8 mouse cellular contexts compared by ENCODE assay signal in the genomic region with DNA sequence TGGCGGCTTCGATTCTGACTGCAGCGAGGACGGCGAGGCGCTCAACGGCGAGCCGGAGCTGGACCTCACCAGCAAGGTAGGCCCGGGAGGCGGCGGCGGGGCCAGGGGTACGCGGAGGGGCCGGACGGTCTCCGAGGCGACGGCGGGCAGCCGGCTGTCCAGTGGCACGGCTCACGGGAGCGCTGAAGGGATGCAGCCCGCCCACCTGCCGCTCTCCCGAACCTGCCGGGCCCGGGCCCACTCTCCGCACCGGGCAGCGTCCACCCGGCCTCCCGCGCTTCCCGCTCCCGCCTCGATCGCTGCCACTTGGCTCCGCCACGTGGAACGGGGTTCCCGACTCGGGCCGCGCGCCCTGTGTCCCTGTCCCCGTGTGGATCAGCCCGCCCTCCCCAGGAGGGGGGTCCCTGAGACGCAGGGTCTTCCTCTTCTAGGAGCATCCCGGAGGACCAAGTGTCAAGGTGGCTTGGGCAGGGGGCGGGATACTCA. TPM values are rescaled to one million over a fixed set of nuclear protein-coding genes. Genes with fewer than 3 reads are reported as not detected.
A peak's percentile ranks its signal among the peaks of the same experiment; 100 is the strongest.
DNase-seq lines count a peak whose midpoint lies in the region; ATAC-seq and TF ChIP-seq lines count a peak whose summit lies in the region.

No protein-coding gene starts in this region.

- H3K4me1 ChIP-seq in kidney, embryonic 14.5 days (ENCODE audit: control insufficient read depth, insufficient read depth, low read length): peaks cover 24% of the 10 kb centered on the region
- peaks cover 72% of the 10 kb centered on the region for H3K4me1 ChIP-seq in G1E (ENCODE audit: insufficient read depth, low read depth, low read length)
- no peaks in the 10 kb centered on the region; the same call in none of the 2 replicates for H3K4me1 ChIP-seq in embryonic fibroblast, embryonic 13.5 days (ENCODE audit: control insufficient read depth, insufficient read depth, low read length)
- H3K4me1 ChIP-seq in hindbrain, embryonic 11.5 days (replicated peaks; ENCODE audit: control insufficient read depth, insufficient read depth, low read length): peaks cover 4% of the 10 kb centered on the region; the same call in 1 of the 2 replicates
- H3K4me1 ChIP-seq in lung, embryonic 14.5 days (ENCODE audit: insufficient read depth): peaks cover 16% of the 10 kb centered on the region; the same call in 1 of the 2 replicates
- peaks cover 28% of the 10 kb centered on the region for H3K4me1 ChIP-seq in stomach, embryonic 14.5 days (ENCODE audit: control insufficient read depth, insufficient read depth, low read length)

- H3K27me3 ChIP-seq in kidney, embryonic 14.5 days (ENCODE audit: control insufficient read depth, insufficient read depth, low read length): no peaks in the 10 kb centered on the region
- no peaks in the 10 kb centered on the region for H3K27me3 ChIP-seq in G1E (ENCODE audit: insufficient read depth, low read length)
- no peaks in the 10 kb centered on the region for H3K27me3 ChIP-seq in hindbrain, embryonic 11.5 days (ENCODE audit: control insufficient read depth, insufficient read depth, low read length)
- no peaks in the 10 kb centered on the region for H3K27me3 ChIP-seq in lung, embryonic 14.5 days (ENCODE audit: insufficient read depth, low read length)
- no peaks in the 10 kb centered on the region for H3K27me3 ChIP-seq in stomach, embryonic 14.5 days (ENCODE audit: control insufficient read depth, insufficient read depth, low read length)

- H3K4me3 ChIP-seq in kidney, embryonic 14.5 days (ENCODE audit: low read length): peak overlapping the region; percentile 78
- peak overlapping the region; percentile 96 for H3K4me3 ChIP-seq in G1E (ENCODE audit: low read depth, low read length)
- peak overlapping the region; percentile 84 for H3K4me3 ChIP-seq in embryonic fibroblast, embryonic 13.5 days (ENCODE audit: insufficient read depth, low read length)
- H3K4me3 ChIP-seq in hindbrain, embryonic 11.5 days (ENCODE audit: low read depth, low read length): peak overlapping the region; percentile 76
- peak overlapping the region; percentile 92 for H3K4me3 ChIP-seq in lung, embryonic 14.5 days (ENCODE audit: low read depth, low read length)
- peak overlapping the region; percentile 87 for H3K4me3 ChIP-seq in stomach, embryonic 14.5 days (ENCODE audit: low read depth, low read length)

- no peaks in the 10 kb centered on the region for H3K9me3 ChIP-seq in kidney, embryonic 14.5 days (ENCODE audit: control insufficient read depth, low read length)
- no peaks in the 10 kb centered on the region for H3K9me3 ChIP-seq in G1E (replicated peaks)
- H3K9me3 ChIP-seq in hindbrain, embryonic 11.5 days (ENCODE audit: control insufficient read depth, low read length): no peaks in the 10 kb centered on the region
- H3K9me3 ChIP-seq in lung, embryonic 14.5 days (ENCODE audit: low read depth, low read length): no peaks in the 10 kb centered on the region
- H3K9me3 ChIP-seq in stomach, embryonic 14.5 days (ENCODE audit: control insufficient read depth, low read depth, low read length): no peaks in the 10 kb centered on the region

- peak overlapping the region; percentile 44; the same call in 1 of the 2 replicates for H3K27ac ChIP-seq in kidney, embryonic 14.5 days (ENCODE audit: low read depth, low read length)
- H3K27ac ChIP-seq in embryonic fibroblast, embryonic 13.5 days (ENCODE audit: insufficient read depth, low read length): no peak overlapping the region
- peak overlapping the region; percentile 83 for H3K27ac ChIP-seq in hindbrain, embryonic 11.5 days (ENCODE audit: low read depth, low read length)
- peak overlapping the region; percentile 67 for H3K27ac ChIP-seq in lung, embryonic 14.5 days (ENCODE audit: low read depth)
- H3K27ac ChIP-seq in stomach, embryonic 14.5 days (ENCODE audit: low read length): peak overlapping the region; percentile 72; the same call in 1 of the 2 replicates

- TF ChIP-seq CTCF in G1E (IDR thresholded peaks at IDR 0.05; ENCODE audit: low read depth, low read length): no peak
- no peak for TF ChIP-seq CTCF in embryonic fibroblast, embryonic 13.5 days (IDR thresholded peaks at IDR 0.05; ENCODE audit: borderline replicate concordance, insufficient read depth, low read length)
- no peak for TF ChIP-seq CTCF in lung, embryonic 14.5 days (IDR thresholded peaks at IDR 0.05; ENCODE audit: low read depth)

- peak; percentile 12; the same call in 1 of the 2 replicates for ATAC-seq in kidney, embryonic 14.5 days (ENCODE audit: low FRiP score, low TSS enrichment)
- ATAC-seq in G1E (ENCODE audit: extremely low read depth, insufficient number of reproducible peaks, low FRiP score, poor library complexity, severe bottlenecking): no peak
- ATAC-seq in hindbrain, embryonic 11.5 days (ENCODE audit: low FRiP score): peak; percentile 34
- peak; percentile 18 for ATAC-seq in lung, embryonic 14.5 days (ENCODE audit: insufficient read depth)
- no peak; the same call in 1 of the 2 replicates for ATAC-seq in stomach, embryonic 14.5 days (ENCODE audit: insufficient number of reproducible peaks, insufficient read depth, low FRiP score, low read depth)
- ATAC-seq in CD4-positive, CD25-positive, alpha-beta regulatory T cell, adult 4 months: no peak

- no peak for DNase-seq in kidney, adult 9 months
- DNase-seq in G1E (ENCODE audit: low spot score): no peak
- DNase-seq in hindbrain, embryonic 11.5 days (ENCODE audit: low spot score): no peak
- DNase-seq in lung, embryonic 14.5 days: peak; percentile 54

- H3K4me2 ChIP-seq in kidney, embryonic 14.5 days (replicated peaks; ENCODE audit: low read depth, low read length): peak overlapping the region; percentile 99
- H3K4me2 ChIP-seq in hindbrain, embryonic 11.5 days (replicated peaks; ENCODE audit: low read depth, low read length): peak overlapping the region; percentile 77
- H3K4me2 ChIP-seq in lung, embryonic 14.5 days: peak overlapping the region; percentile 98
- peak overlapping the region; percentile 98 for H3K4me2 ChIP-seq in stomach, embryonic 14.5 days (replicated peaks; ENCODE audit: low read depth, low read length)

- TF ChIP-seq POLR2A in embryonic fibroblast, embryonic 13.5 days (IDR thresholded peaks at IDR 0.05; ENCODE audit: low read depth, low read length): no peak

- H3K9ac ChIP-seq in kidney, embryonic 14.5 days (ENCODE audit: low read depth, low read length): peak overlapping the region; percentile 89
- H3K9ac ChIP-seq in hindbrain, embryonic 11.5 days (ENCODE audit: low read depth, low read length): peak overlapping the region; percentile 85
- H3K9ac ChIP-seq in lung, embryonic 14.5 days: peak overlapping the region; percentile 84
- peak overlapping the region; percentile 89 for H3K9ac ChIP-seq in stomach, embryonic 14.5 days (replicated peaks; ENCODE audit: low read depth, low read length)

- H3K36me3 ChIP-seq in kidney, embryonic 14.5 days (ENCODE audit: control insufficient read depth, insufficient read depth, low read length): peaks cover under 1% of the 10 kb centered on the region; the same call in 1 of the 2 replicates
- H3K36me3 ChIP-seq in G1E (replicated peaks): peaks cover 34% of the 10 kb centered on the region
- peaks cover 2% of the 10 kb centered on the region; the same call in 1 of the 2 replicates for H3K36me3 ChIP-seq in hindbrain, embryonic 11.5 days (ENCODE audit: control insufficient read depth, insufficient read depth, low read length)
- peaks cover 6% of the 10 kb centered on the region; the same call in 1 of the 2 replicates for H3K36me3 ChIP-seq in lung, embryonic 14.5 days (ENCODE audit: insufficient read depth)
- H3K36me3 ChIP-seq in stomach, embryonic 14.5 days (ENCODE audit: control insufficient read depth, insufficient read depth, low read length): no peaks in the 10 kb centered on the region; the same call in 1 of the 2 replicates

- under 1% methylated on average over 39 of the region's 53 CpGs for WGBS in kidney, embryonic 14.5 days
- under 1% methylated on average over 52 of the region's 53 CpGs for WGBS in hindbrain, embryonic 11.5 days
- under 1% methylated on average over 50 of the region's 53 CpGs for WGBS in lung, embryonic 14.5 days
- WGBS in stomach, embryonic 14.5 days: 0% methylated on average over 47 of the region's 53 CpGs

RNA-seq across cellular contexts. Expression of a gene that starts 0.4 kb away (rescaled TPM):
- polyA plus RNA-seq in kidney, embryonic 14.5 days (2014; fragmentation: Nextera tagmentation; extraction: Ambion mirVana): 20.3 and 31.6 TPM in 2 replicates
- total RNA-seq in G1E (2014; fragmentation: Nextera tagmentation) (63.7 and 74.7 TPM in 2 replicates), G1E (2017) (54.8 and 58.6 TPM in 2 replicates)
- polyA plus RNA-seq in G1E (2012): 108 and 116 TPM in 2 replicates
- 18.6 and 25.3 TPM in 2 replicates for polyA plus RNA-seq in embryonic fibroblast, embryonic 13.5 days (2011; ENCODE audit: insufficient read length, low read depth, missing spikeins)
- polyA plus RNA-seq in hindbrain, embryonic 11.5 days (2014; fragmentation: Nextera tagmentation; extraction: Ambion mirVana): 28.1 and 33.9 TPM in 2 replicates
- polyA plus RNA-seq in lung, embryonic 14.5 days (2014; fragmentation: Nextera tagmentation; extraction: Ambion mirVana): 35.5 and 37.9 TPM in 2 replicates
- polyA plus RNA-seq in stomach, embryonic 14.5 days (2014; fragmentation: Nextera tagmentation; extraction: Ambion mirVana): 24.7 and 27.2 TPM in 2 replicates
- polyA plus RNA-seq in CD4-positive, CD25-positive, alpha-beta regulatory T cell, adult 4 months (2017; shearing (Covaris generic)): 10 to 100 TPM; 21.0 to 21.6 TPM

RNA-seq across cellular contexts. Expression of a gene that starts 3.3 kb away (rescaled TPM):
- polyA plus RNA-seq in kidney, embryonic 14.5 days (2014; fragmentation: Nextera tagmentation; extraction: Ambion mirVana): 11.9 and 13.0 TPM in 2 replicates
- total RNA-seq in G1E (2014; fragmentation: Nextera tagmentation): 19.1 and 23.3 TPM in 2 replicates
- total RNA-seq in G1E (2017): 21.6 and 21.9 TPM in 2 replicates
- polyA plus RNA-seq in G1E (2012): 16.7 and 22.6 TPM in 2 replicates
- 28.4 and 32.0 TPM in 2 replicates for polyA plus RNA-seq in embryonic fibroblast, embryonic 13.5 days (2011; ENCODE audit: insufficient read length, low read depth, missing spikeins)
- polyA plus RNA-seq in hindbrain, embryonic 11.5 days (2014; fragmentation: Nextera tagmentation; extraction: Ambion mirVana): 12.2 and 14.7 TPM in 2 replicates
- 15.0 and 15.2 TPM in 2 replicates for polyA plus RNA-seq in lung, embryonic 14.5 days (2014; fragmentation: Nextera tagmentation; extraction: Ambion mirVana)
- 15.3 and 16.0 TPM in 2 replicates for polyA plus RNA-seq in stomach, embryonic 14.5 days (2014; fragmentation: Nextera tagmentation; extraction: Ambion mirVana)
- polyA plus RNA-seq in CD4-positive, CD25-positive, alpha-beta regulatory T cell, adult 4 months (2017; shearing (Covaris generic)): 1 to 10 TPM; 4.2 to 6.8 TPM

RNA-seq across cellular contexts. Expression of a gene that starts 20.4 kb away (rescaled TPM):
- 274 and 346 TPM in 2 replicates for polyA plus RNA-seq in kidney, embryonic 14.5 days (2014; fragmentation: Nextera tagmentation; extraction: Ambion mirVana)
- total RNA-seq in G1E (2014; fragmentation: Nextera tagmentation) (116 and 133 TPM in 2 replicates), G1E (2017) (144 and 169 TPM in 2 replicates)
- polyA plus RNA-seq in G1E (2012): 103 and 140 TPM in 2 replicates
- 131 and 148 TPM in 2 replicates for polyA plus RNA-seq in embryonic fibroblast, embryonic 13.5 days (2011; ENCODE audit: insufficient read length, low read depth, missing spikeins)
- 337 and 338 TPM in 2 replicates for polyA plus RNA-seq in hindbrain, embryonic 11.5 days (2014; fragmentation: Nextera tagmentation; extraction: Ambion mirVana)
- polyA plus RNA-seq in lung, embryonic 14.5 days (2014; fragmentation: Nextera tagmentation; extraction: Ambion mirVana): 244 and 245 TPM in 2 replicates
- polyA plus RNA-seq in stomach, embryonic 14.5 days (2014; fragmentation: Nextera tagmentation; extraction: Ambion mirVana): 236 and 237 TPM in 2 replicates
- polyA plus RNA-seq in CD4-positive, CD25-positive, alpha-beta regulatory T cell, adult 4 months (2017; shearing (Covaris generic)): 100 to 1,000 TPM; 183 to 185 TPM

RNA-seq across cellular contexts. Expression of a gene that starts 32.1 kb away (rescaled TPM):
- 52.4 and 56.0 TPM in 2 replicates for polyA plus RNA-seq in kidney, embryonic 14.5 days (2014; fragmentation: Nextera tagmentation; extraction: Ambion mirVana)
- total RNA-seq in G1E (2014; fragmentation: Nextera tagmentation) (9.9 and 18.5 TPM in 2 replicates), G1E (2017) (44.7 and 54.5 TPM in 2 replicates)
- 98.0 and 113 TPM in 2 replicates for polyA plus RNA-seq in G1E (2012)
- 16.2 and 19.9 TPM in 2 replicates for polyA plus RNA-seq in embryonic fibroblast, embryonic 13.5 days (2011; ENCODE audit: insufficient read length, low read depth, missing spikeins)
- polyA plus RNA-seq in hindbrain, embryonic 11.5 days (2014; fragmentation: Nextera tagmentation; extraction: Ambion mirVana): 74.6 and 76.1 TPM in 2 replicates
- polyA plus RNA-seq in lung, embryonic 14.5 days (2014; fragmentation: Nextera tagmentation; extraction: Ambion mirVana): 51.2 and 52.8 TPM in 2 replicates
- polyA plus RNA-seq in stomach, embryonic 14.5 days (2014; fragmentation: Nextera tagmentation; extraction: Ambion mirVana): 45.0 and 49.5 TPM in 2 replicates
- 10 to 100 TPM; 16.1 to 16.3 TPM for polyA plus RNA-seq in CD4-positive, CD25-positive, alpha-beta regulatory T cell, adult 4 months (2017; shearing (Covaris generic))

RNA-seq across cellular contexts. Expression of a gene that starts 32.3 kb away (rescaled TPM):
- 1.6 and 2.7 TPM in 2 replicates for polyA plus RNA-seq in kidney, embryonic 14.5 days (2014; fragmentation: Nextera tagmentation; extraction: Ambion mirVana)
- total RNA-seq in G1E (2014; fragmentation: Nextera tagmentation) (0.90 and 3.4 TPM in 2 replicates), G1E (2017) (1.2 and 2.1 TPM in 2 replicates)
- polyA plus RNA-seq in G1E (2012): 0.11 and 0.13 TPM in 2 replicates
- 1.3 and 2.2 TPM in 2 replicates for polyA plus RNA-seq in embryonic fibroblast, embryonic 13.5 days (2011; ENCODE audit: insufficient read length, low read depth, missing spikeins)
- 3.7 and 6.0 TPM in 2 replicates for polyA plus RNA-seq in hindbrain, embryonic 11.5 days (2014; fragmentation: Nextera tagmentation; extraction: Ambion mirVana)
- polyA plus RNA-seq in lung, embryonic 14.5 days (2014; fragmentation: Nextera tagmentation; extraction: Ambion mirVana): 1.4 and 1.5 TPM in 2 replicates
- 1.6 and 3.0 TPM in 2 replicates for polyA plus RNA-seq in stomach, embryonic 14.5 days (2014; fragmentation: Nextera tagmentation; extraction: Ambion mirVana)
- polyA plus RNA-seq in CD4-positive, CD25-positive, alpha-beta regulatory T cell, adult 4 months (2017; shearing (Covaris generic)): under 1 TPM; 0.15 to 0.50 TPM

Comparison
In these comparisons a context has a peak if more than half of its experiments do, and no peak if none do; other contexts are left out.
1. ATAC-seq: peak in kidney, embryonic 14.5 days (single experiment), hindbrain, embryonic 11.5 days (single experiment) and lung, embryonic 14.5 days (single experiment); none in G1E (single experiment), stomach, embryonic 14.5 days (single experiment) and CD4-positive, CD25-positive, alpha-beta regulatory T cell, adult 4 months (single experiment).
2. Peak in every context shown above with its lines, with median percentiles within 50 percentile points of each other: H3K4me2 ChIP-seq, H3K4me3 ChIP-seq and H3K9ac ChIP-seq.